Mouse (Mus musculus): ENCODE measurements around the gene Grap2.
"Not testable (repeated sequence)": the region's sequence is repeated elsewhere in the genome, so short reads cannot be mapped to it uniquely, and the experiment has no call there.

Grap2 gene

DNA sequence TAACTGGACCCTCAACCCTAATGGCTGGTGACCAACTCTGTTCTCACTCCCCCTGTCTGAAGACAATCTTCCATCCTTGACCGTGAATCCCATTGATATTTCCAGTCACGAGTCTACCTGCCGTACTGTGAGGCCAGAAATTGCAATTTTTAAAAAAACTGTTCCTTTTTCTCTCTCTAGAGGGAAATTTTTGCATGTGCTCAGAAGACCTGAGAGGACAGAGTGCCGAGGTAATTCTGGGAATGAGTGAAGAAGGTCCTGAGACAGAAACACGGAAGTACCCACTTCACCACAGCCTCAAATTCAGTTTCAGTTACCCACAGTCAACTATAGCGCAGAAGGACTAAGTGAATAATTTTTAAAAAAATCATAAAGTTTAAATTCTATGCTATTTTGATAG, 5.7 kb upstream of the Grap2 start:
- no peak for DNase-seq (ENCODE audit: low read depth, low spot score)

GRCm38 (mm10) chr15:80567139-80567538, 5.3 kb upstream of the Grap2 start:
- no peak for DNase-seq (ENCODE audit: low read depth, low spot score)

DNA sequence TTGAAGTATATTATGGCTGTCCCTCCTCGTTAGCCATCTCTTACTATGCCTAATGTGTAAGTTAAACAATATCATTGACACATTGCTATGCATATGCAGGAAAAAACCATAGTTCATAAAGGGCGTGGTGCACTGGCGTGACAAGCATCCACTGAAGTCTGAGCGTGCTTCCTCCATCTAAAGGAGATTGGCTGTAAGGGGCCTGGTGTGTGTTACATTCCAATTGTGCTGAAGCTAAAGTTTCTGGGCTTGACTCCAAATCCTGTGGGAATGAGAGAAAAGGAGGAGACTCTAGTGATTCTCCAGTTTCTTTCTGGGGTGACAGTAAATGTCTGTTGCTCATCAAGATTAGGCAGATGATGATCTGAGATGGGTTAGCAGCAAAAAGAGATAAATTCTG, 4.7 kb upstream of the Grap2 start:
- DNase-seq (ENCODE audit: low read depth, low spot score) = no peak

- DNase-seq (ENCODE audit: low read depth, low spot score) = no peak
Measured at GRCm38 (mm10) chr15:80569205-80569604, 3.2 kb upstream of the Grap2 start.

DNA sequence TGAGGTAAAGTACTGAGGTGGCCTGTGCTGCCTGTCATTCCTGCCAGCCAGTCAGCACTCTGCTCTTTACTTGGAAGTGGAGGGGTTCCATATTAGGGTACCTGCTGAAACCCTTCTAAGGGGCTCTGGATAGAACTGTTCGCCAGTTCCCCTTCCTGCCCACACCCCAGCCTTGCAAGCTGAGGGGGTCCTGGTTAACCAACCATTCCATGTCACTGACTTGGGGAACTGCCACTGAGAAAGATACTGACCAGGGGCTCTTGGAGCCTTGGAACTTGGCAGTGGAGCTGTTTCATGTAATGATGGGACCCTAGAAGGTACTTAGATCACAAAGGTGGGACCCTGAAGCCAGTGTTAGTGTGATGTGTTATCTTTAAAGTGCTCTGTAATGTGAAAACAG, 2.2 kb upstream of the Grap2 start:
- DNase-seq (ENCODE audit: low read depth, low spot score) = no peak

GRCm38 (mm10) chr15:80571611-80572010, 783 bp upstream of the Grap2 start:
- DNase-seq (ENCODE audit: low read depth, low spot score) = no peak

DNA sequence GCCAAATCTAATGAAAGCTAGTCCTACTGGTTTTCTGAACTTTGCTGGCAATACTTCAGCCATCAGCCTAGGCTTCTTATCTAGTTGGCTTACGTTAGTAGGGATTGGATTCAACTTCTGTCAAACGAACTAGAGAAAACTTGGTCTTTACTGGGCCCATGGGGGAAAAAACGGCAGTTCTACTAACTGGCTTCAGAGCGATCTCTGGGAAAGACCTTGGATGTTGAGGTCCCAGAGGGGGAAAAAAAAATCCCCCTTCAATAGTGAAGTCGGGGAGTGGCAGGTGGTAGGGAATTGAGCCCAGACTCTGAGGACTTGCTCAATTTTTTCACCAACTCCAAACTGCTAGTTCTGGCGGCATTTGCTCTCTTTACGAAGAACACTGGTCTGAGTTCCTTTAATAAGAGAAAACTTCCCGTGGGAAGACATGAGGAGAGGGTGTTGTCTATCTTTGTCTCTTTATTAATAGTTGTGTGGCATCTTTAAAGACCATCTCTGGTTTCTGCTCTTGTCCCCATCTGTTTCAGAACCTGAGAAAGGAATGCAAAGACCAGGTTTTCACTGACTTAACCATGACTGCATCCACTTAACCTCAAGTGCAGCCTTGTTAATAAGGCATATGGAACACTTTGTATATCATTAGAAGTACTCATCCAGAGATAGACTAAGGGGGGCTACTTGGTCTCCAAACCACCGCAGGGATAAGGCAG, 572 bp downstream of the Grap2 start:
- DNase-seq (ENCODE audit: low read depth, low spot score) = no peak

- no peak for DNase-seq (ENCODE audit: low read depth, low spot score)
Measured at GRCm38 (mm10) chr15:80574211-80575040, 2.0 kb downstream of the Grap2 start.

DNA sequence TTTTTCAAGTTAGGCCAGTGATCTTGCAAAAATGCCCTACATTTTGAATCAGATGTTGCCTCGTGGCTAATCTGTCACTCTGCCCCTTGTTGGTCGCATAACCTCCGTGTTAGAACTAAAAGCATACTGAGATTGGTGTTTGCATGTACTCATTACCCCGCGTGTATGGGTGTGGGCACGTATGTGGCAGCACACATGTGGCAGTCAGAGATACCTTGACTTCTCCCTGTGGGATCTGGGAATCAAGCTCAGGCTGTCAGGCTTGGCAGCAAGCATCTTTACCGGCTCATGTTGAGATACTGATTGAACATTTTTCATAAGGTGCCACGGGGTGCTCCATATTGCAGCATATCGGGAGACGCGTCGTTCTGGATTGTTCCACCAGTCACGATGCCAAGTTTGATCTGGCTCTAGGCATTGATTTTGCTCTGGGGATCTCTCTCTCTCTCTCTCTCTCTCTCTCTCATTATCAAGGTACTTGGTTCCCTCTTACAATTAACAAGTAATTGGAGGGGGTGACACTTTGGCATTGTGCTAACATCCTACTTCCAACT, 3.5 kb downstream of the Grap2 start:
- no peak for DNase-seq (ENCODE audit: low read depth, low spot score)

GRCm38 (mm10) chr15:80576415-80576994, 4.1 kb downstream of the Grap2 start:
- DNase-seq (ENCODE audit: low read depth, low spot score) = no peak

GRCm38 (mm10) chr15:80577166-80577960, 5.0 kb downstream of the Grap2 start:
- no peak for DNase-seq (ENCODE audit: low read depth, low spot score)

- DNase-seq (ENCODE audit: low read depth, low spot score) = no peak
Measured at GRCm38 (mm10) chr15:80579121-80579520, 6.7 kb downstream of the Grap2 start.

GRCm38 (mm10) chr15:80580585-80580984, 8.2 kb downstream of the Grap2 start:
- not testable (repeated sequence) for DNase-seq (ENCODE audit: low read depth, low spot score)

DNA sequence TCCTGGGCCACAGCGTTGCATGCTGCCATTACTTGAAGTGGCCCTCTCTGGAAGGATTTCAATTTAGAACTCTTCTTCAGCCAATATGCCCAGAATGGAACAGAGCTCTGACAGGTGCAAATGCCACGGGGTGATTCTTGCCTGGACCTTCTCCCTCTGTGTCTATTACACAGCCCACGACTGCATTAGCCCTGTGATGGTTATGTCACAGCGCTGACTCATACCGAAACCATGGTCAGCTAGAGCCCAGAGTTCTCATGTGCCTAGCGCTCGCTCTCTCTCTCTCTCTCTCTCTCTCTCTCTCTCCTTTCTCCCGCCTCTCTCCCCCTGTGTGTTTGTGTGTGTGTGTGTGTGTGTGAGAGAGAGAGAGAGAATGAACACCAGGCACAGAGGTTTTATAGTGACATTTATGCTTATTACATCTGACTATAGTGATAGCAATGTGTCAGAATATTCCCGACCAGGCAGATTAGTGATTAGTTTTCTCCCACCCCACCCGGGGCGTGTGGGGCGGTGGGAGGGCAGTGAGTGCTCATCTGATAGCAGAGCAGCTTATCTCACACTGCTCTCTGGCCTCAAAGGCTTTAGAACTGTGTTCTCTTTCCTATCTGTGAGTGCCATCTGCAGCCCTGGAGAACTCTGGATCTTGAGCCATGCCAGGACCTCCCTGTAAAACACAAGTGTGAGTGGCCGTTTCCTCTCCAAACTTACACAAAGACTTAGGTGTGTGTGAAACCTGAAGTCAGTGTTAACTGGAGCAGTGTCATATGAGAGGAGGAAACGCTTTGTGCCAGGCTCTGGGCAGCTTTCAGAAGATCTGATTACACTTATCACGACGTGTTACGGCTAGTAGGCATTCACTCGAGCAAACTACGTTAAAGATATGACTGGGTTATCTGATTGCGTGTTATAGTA, 10.4 kb downstream of the Grap2 start:
- no peak for DNase-seq (ENCODE audit: low read depth, low spot score)

DNA sequence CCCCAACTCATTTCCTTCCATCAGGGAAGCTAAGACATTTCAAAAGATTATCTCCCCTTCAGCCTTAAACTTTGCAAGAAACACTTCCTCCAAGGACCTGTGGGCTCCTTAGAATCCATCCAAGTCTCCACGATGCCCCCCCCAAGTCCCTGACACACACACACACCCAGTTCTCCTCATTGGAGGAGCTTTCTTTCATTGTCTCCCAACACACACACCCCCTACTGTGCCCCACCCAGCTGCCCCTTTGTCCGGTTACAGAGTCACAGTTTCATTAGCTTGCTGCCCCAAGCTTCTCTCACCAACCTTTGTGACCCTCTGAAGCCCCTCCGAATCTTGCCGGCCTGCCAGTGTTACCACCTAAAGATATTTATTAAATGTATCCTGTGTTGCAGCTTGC, 13.9 kb downstream of the Grap2 start:
- DNase-seq (ENCODE audit: low read depth, low spot score) = no peak

- DNase-seq (ENCODE audit: low read depth, low spot score) = no peak
Measured at GRCm38 (mm10) chr15:80590641-80591040, 18.2 kb downstream of the Grap2 start.

DNA sequence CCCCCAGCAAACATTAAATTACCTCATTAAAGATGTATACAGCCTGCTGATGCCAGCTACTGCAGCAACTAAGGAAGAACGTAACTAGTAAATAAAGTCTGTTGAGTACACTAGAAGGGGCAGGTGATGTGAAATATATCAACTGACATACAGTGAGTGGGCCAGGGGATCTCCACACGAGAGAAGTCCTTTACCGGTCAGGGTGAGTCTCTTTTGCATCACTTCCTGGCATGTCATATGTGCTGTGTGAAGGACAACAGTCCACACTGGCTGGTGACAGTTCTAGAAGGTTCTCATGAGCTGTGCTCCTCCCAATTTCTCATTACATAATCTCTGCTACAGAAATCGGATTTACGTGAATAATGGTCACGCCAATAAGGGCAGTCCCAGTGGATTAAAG, 20.3 kb downstream of the Grap2 start:
- no peak for DNase-seq (ENCODE audit: low read depth, low spot score)

GRCm38 (mm10) chr15:80593877-80594276, 21.5 kb downstream of the Grap2 start:
- no peak for DNase-seq (ENCODE audit: low read depth, low spot score)

DNA sequence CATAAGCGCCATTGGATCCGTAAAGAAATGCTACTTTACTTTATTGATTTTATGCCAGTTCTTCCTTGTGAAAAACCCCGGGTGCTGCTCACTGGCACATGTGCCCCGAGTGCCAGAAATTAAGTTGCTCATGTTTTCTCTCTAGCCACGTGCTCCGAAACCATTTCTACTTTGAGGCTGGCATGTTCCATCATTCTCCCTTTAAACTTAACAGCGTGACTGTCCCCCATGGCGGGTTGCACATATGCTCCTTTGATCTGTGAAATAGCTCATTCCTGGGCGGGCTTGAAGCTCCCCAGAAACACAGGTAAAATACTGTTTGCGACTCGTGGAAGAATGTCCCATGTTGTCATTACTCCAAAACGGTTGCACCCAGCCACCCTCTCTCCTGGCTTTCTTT, 26.4 kb downstream of the Grap2 start:
- DNase-seq (ENCODE audit: low read depth, low spot score) = no peak

DNA sequence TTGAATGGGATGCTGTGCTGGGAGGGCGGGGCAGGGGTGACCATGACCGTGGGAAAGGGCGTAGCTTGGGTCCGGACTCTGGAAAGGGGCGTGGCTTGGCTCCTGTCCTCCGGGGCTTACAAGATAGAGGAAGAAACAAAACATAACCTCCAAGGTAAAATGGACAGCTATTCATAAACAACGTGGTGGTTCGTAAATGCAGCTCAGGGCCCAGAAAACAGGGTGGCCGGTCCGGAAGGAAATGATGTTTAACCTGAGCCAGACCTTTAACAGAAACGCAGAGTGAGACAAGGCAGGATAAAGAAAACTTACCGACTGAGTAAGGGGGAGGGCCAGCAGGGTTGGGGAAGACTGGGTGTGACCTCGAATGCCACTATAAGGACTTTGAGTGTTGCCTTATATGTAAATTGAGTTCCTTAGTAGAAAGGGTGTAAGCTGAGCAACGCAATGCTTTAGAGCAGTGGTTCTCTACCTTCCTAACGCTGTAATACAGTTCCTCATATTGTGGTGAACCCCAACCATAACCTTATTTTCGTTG, 26.9 kb downstream of the Grap2 start:
- DNase-seq (ENCODE audit: low read depth, low spot score) = no peak

All from retina, adult 2 months (tissue).